Mouse (Mus musculus): ENCODE measurements at regions not wholly inside any gene's neighbourhood (a gene's known extent, or its start where the extent isn't known, plus 50 kb on each side); places are given as distances from the start of the nearest gene placed in this dataset.

GRCm38 (mm10) chr3:119893165-119893910 is 109.1 kb upstream of the Ptbp2 start:
- peak; percentile 25 for DNase-seq (ENCODE audit: extremely low spot score, low spot score)

- no peak for DNase-seq (ENCODE audit: extremely low spot score, low spot score)
These were observed 108.4 kb upstream of the Ptbp2 start for GRCm38 (mm10) chr3:119892533-119893164.

- no peak for DNase-seq (ENCODE audit: extremely low spot score, low spot score)
These were observed 106.6 kb upstream of the Ptbp2 start for GRCm38 (mm10) chr3:119890911-119891310.

- no peak for DNase-seq (ENCODE audit: extremely low spot score, low spot score)
These were observed 104.2 kb upstream of the Ptbp2 start for GRCm38 (mm10) chr3:119888487-119888886.

GRCm38 (mm10) chr3:119876395-119876794 is 92.1 kb upstream of the Ptbp2 start:
- no peak for DNase-seq (ENCODE audit: extremely low spot score, low spot score)

- no peak for DNase-seq (ENCODE audit: extremely low spot score, low spot score)
These were observed 90.8 kb upstream of the Ptbp2 start for GRCm38 (mm10) chr3:119875061-119875460.

GRCm38 (mm10) chr3:119862194-119862957 is 78.1 kb upstream of the Ptbp2 start:
- DNase-seq (ENCODE audit: extremely low spot score, low spot score), result no peak
